Mouse (Mus musculus): ENCODE results near the gene Hist1h2bc. TPM values are rescaled to one million over a fixed set of nuclear protein-coding genes. Genes with fewer than 3 reads are reported as not detected.
"Not testable (repeated sequence)": the region's sequence is repeated elsewhere in the genome, so short reads cannot be mapped to it uniquely, and the experiment has no call there.

Gene Hist1h2bc
- polyA plus RNA-seq, 1 experiment from 2014 or later: 23.4 TPM

- DNase-seq (ENCODE audit: low spot score); H3K4me2 ChIP-seq (ENCODE audit: low read depth, low read length, severe bottlenecking); H3K36me3 ChIP-seq (ENCODE audit: control insufficient read depth, insufficient read depth, low read length); H3K27ac ChIP-seq (ENCODE audit: low read depth, low read length); H3K9me3 ChIP-seq (ENCODE audit: control insufficient read depth, low read length); H3K9ac ChIP-seq (ENCODE audit: low read length); H3K27me3 ChIP-seq (ENCODE audit: control insufficient read depth, insufficient read depth, low read length); H3K4me3 ChIP-seq (ENCODE audit: low read depth, low read length); H3K4me1 ChIP-seq (replicated peaks; ENCODE audit: control insufficient read depth, insufficient read depth, low read length); ATAC-seq (replicated peaks; ENCODE audit: low FRiP score): not testable (repeated sequence)
- 14% methylated on average over 2 of the region's 2 CpGs for WGBS
Observed at GRCm38 (mm10) chr13:23717593-23718245, 33.7 kb downstream of the Hist1h2bc start.

GRCm38 (mm10) chr13:23724239-23724638 is 40.2 kb downstream of the Hist1h2bc start:
- no peak for DNase-seq (ENCODE audit: low spot score)
- no peak overlapping the region for H3K4me3 ChIP-seq (ENCODE audit: low read depth, low read length)
- no peak overlapping the region for H3K27ac ChIP-seq (ENCODE audit: low read depth, low read length)
- ATAC-seq (replicated peaks; ENCODE audit: low FRiP score): no peak
- no peaks in the 10 kb centered on the region for H3K4me1 ChIP-seq (replicated peaks; ENCODE audit: control insufficient read depth, insufficient read depth, low read length)
- H3K4me2 ChIP-seq (ENCODE audit: low read depth, low read length, severe bottlenecking): no peak overlapping the region
- no peaks in the 10 kb centered on the region for H3K9me3 ChIP-seq (ENCODE audit: control insufficient read depth, low read length)
- H3K27me3 ChIP-seq (ENCODE audit: control insufficient read depth, insufficient read depth, low read length): no peaks in the 10 kb centered on the region
- no peaks in the 10 kb centered on the region for H3K36me3 ChIP-seq (ENCODE audit: control insufficient read depth, insufficient read depth, low read length)
- H3K9ac ChIP-seq (ENCODE audit: low read length): no peak overlapping the region
- 83% methylated on average over 4 of the region's 4 CpGs for WGBS

GRCm38 (mm10) chr13:23725213-23725612 is 41.2 kb downstream of the Hist1h2bc start:
- no peak overlapping the region for H3K27ac ChIP-seq (ENCODE audit: low read depth, low read length)
- WGBS: no CpG with 5 or more reads among the region's 1 CpGs
- no peak overlapping the region for H3K4me2 ChIP-seq (ENCODE audit: low read depth, low read length, severe bottlenecking)
- H3K9ac ChIP-seq (ENCODE audit: low read length): no peak overlapping the region
- H3K9me3 ChIP-seq (ENCODE audit: control insufficient read depth, low read length): no peaks in the 10 kb centered on the region
- no peaks in the 10 kb centered on the region for H3K27me3 ChIP-seq (ENCODE audit: control insufficient read depth, insufficient read depth, low read length)
- no peak overlapping the region for H3K4me3 ChIP-seq (ENCODE audit: low read depth, low read length)
- ATAC-seq (replicated peaks; ENCODE audit: low FRiP score) (no peak), DNase-seq (ENCODE audit: low spot score) (no peak)
- H3K4me1 ChIP-seq (replicated peaks; ENCODE audit: control insufficient read depth, insufficient read depth, low read length): no peaks in the 10 kb centered on the region
- no peaks in the 10 kb centered on the region for H3K36me3 ChIP-seq (ENCODE audit: control insufficient read depth, insufficient read depth, low read length)

GRCm38 (mm10) chr13:23728472-23729191 is 44.6 kb downstream of the Hist1h2bc start:
- no peaks in the 10 kb centered on the region for H3K27me3 ChIP-seq (ENCODE audit: control insufficient read depth, insufficient read depth, low read length)
- H3K36me3 ChIP-seq (ENCODE audit: control insufficient read depth, insufficient read depth, low read length): no peaks in the 10 kb centered on the region
- H3K9me3 ChIP-seq (ENCODE audit: control insufficient read depth, low read length): no peaks in the 10 kb centered on the region
- WGBS: 88% methylated on average over 18 of the region's 18 CpGs
- no peaks in the 10 kb centered on the region for H3K4me1 ChIP-seq (replicated peaks; ENCODE audit: control insufficient read depth, insufficient read depth, low read length)
- no peak for ATAC-seq (replicated peaks; ENCODE audit: low FRiP score)
- H3K9ac ChIP-seq (ENCODE audit: low read length): no peak overlapping the region
- H3K4me3 ChIP-seq (ENCODE audit: low read depth, low read length): no peak overlapping the region
- H3K27ac ChIP-seq (ENCODE audit: low read depth, low read length): no peak overlapping the region
- DNase-seq (ENCODE audit: low spot score): no peak
- no peak overlapping the region for H3K4me2 ChIP-seq (ENCODE audit: low read depth, low read length, severe bottlenecking)

- Histone ChIP-seq H3K4me2 (ENCODE audit: low read depth, low read length, severe bottlenecking) (no peak overlapping the region), H3K9me3 (ENCODE audit: control insufficient read depth, low read length) (no peaks in the 10 kb centered on the region), H3K4me3 (ENCODE audit: low read depth, low read length) (no peak overlapping the region), H3K36me3 (ENCODE audit: control insufficient read depth, insufficient read depth, low read length) (no peaks in the 10 kb centered on the region), H3K4me1 (replicated peaks; ENCODE audit: control insufficient read depth, insufficient read depth, low read length) (no peaks in the 10 kb centered on the region), H3K27me3 (ENCODE audit: control insufficient read depth, insufficient read depth, low read length) (no peaks in the 10 kb centered on the region), H3K9ac (ENCODE audit: low read length) (no peak overlapping the region), H3K27ac (ENCODE audit: low read depth, low read length) (no peak overlapping the region)
- 96% methylated on average over 9 of the region's 9 CpGs for WGBS
- DNase-seq (ENCODE audit: low spot score) (no peak), ATAC-seq (replicated peaks; ENCODE audit: low FRiP score) (no peak)
Observed at GRCm38 (mm10) chr13:23729192-23729525, 45.2 kb downstream of the Hist1h2bc start.

GRCm38 (mm10) chr13:23729706-23730105 is 45.7 kb downstream of the Hist1h2bc start:
- Histone ChIP-seq H3K36me3 (ENCODE audit: control insufficient read depth, insufficient read depth, low read length) (no peaks in the 10 kb centered on the region), H3K27me3 (ENCODE audit: control insufficient read depth, insufficient read depth, low read length) (no peaks in the 10 kb centered on the region), H3K27ac (ENCODE audit: low read depth, low read length) (no peak overlapping the region), H3K9me3 (ENCODE audit: control insufficient read depth, low read length) (no peaks in the 10 kb centered on the region), H3K4me3 (ENCODE audit: low read depth, low read length) (no peak overlapping the region), H3K9ac (ENCODE audit: low read length) (no peak overlapping the region), H3K4me1 (replicated peaks; ENCODE audit: control insufficient read depth, insufficient read depth, low read length) (no peaks in the 10 kb centered on the region), H3K4me2 (ENCODE audit: low read depth, low read length, severe bottlenecking) (no peak overlapping the region)
- no peak for ATAC-seq (replicated peaks; ENCODE audit: low FRiP score)
- DNase-seq (ENCODE audit: low spot score): no peak
- 95% methylated on average over 5 of the region's 5 CpGs for WGBS

- no peak overlapping the region for H3K9ac ChIP-seq (ENCODE audit: low read length)
- WGBS: 66% methylated on average over 8 of the region's 8 CpGs
- H3K4me3 ChIP-seq (ENCODE audit: low read depth, low read length): no peak overlapping the region
- H3K36me3 ChIP-seq (ENCODE audit: control insufficient read depth, insufficient read depth, low read length): no peaks in the 10 kb centered on the region
- H3K4me1 ChIP-seq (replicated peaks; ENCODE audit: control insufficient read depth, insufficient read depth, low read length): no peaks in the 10 kb centered on the region
- no peaks in the 10 kb centered on the region for H3K27me3 ChIP-seq (ENCODE audit: control insufficient read depth, insufficient read depth, low read length)
- ATAC-seq (replicated peaks; ENCODE audit: low FRiP score) (no peak), DNase-seq (ENCODE audit: low spot score) (no peak)
- no peak overlapping the region for H3K4me2 ChIP-seq (ENCODE audit: low read depth, low read length, severe bottlenecking)
- no peak overlapping the region for H3K27ac ChIP-seq (ENCODE audit: low read depth, low read length)
- no peaks in the 10 kb centered on the region for H3K9me3 ChIP-seq (ENCODE audit: control insufficient read depth, low read length)
Observed at GRCm38 (mm10) chr13:23730479-23730878, 46.5 kb downstream of the Hist1h2bc start.

- Histone ChIP-seq H3K27me3 (ENCODE audit: control insufficient read depth, insufficient read depth, low read length) (no peaks in the 10 kb centered on the region), H3K27ac (ENCODE audit: low read depth, low read length) (no peak overlapping the region), H3K4me1 (replicated peaks; ENCODE audit: control insufficient read depth, insufficient read depth, low read length) (no peaks in the 10 kb centered on the region), H3K4me3 (ENCODE audit: low read depth, low read length) (no peak overlapping the region), H3K36me3 (ENCODE audit: control insufficient read depth, insufficient read depth, low read length) (no peaks in the 10 kb centered on the region), H3K9ac (ENCODE audit: low read length) (no peak overlapping the region), H3K9me3 (ENCODE audit: control insufficient read depth, low read length) (no peaks in the 10 kb centered on the region), H3K4me2 (ENCODE audit: low read depth, low read length, severe bottlenecking) (no peak overlapping the region)
- DNase-seq (ENCODE audit: low spot score) (no peak), ATAC-seq (replicated peaks; ENCODE audit: low FRiP score) (no peak)
- WGBS: 28% methylated on average over 8 of the region's 8 CpGs
Observed at GRCm38 (mm10) chr13:23732156-23732804, 48.3 kb downstream of the Hist1h2bc start.

Data from forebrain, embryonic 11.5 days (tissue).